Mouse (Mus musculus) megakaryocyte, adult 5-6 weeks (primary cell): Measurements from ENCODE around the gene Pias4. TPM values are rescaled to one million over a fixed set of nuclear protein-coding genes. Genes with fewer than 3 reads are reported as not detected.
A peak's percentile ranks its signal among the peaks of the same experiment; 100 is the strongest.
"Not testable (repeated sequence)": the region's sequence is repeated elsewhere in the genome, so short reads cannot be mapped to it uniquely, and the experiment has no call there.

Experiments
- ATAC-seq: 2 replicates; pipeline ENCODE4 v1.8.0; 2016; ENCODE audit warnings: mild to moderate bottlenecking, inconsistent platforms; ENCODE audit not compliant: poor library complexity, severe bottlenecking
- total RNA-seq, 2 experiments: library from RNA; stranded (forward) in 1 of 2; stranded (reverse) in 1 of 2; fragments of 153-499, 151-499 nt in 1 of 2; fragments of 221-1000, 200-1000 nt in 1 of 2; gene quantifications; 2 replicates each; pipeline versions ENCODE4 v1.2.3 to v1.2.4; 2015 to 2017

Gene Pias4
- total RNA-seq (2015) (10.1 and 13.7 TPM in 2 replicates), total RNA-seq (2017) (12.9 and 13.3 TPM in 2 replicates)

DNA sequence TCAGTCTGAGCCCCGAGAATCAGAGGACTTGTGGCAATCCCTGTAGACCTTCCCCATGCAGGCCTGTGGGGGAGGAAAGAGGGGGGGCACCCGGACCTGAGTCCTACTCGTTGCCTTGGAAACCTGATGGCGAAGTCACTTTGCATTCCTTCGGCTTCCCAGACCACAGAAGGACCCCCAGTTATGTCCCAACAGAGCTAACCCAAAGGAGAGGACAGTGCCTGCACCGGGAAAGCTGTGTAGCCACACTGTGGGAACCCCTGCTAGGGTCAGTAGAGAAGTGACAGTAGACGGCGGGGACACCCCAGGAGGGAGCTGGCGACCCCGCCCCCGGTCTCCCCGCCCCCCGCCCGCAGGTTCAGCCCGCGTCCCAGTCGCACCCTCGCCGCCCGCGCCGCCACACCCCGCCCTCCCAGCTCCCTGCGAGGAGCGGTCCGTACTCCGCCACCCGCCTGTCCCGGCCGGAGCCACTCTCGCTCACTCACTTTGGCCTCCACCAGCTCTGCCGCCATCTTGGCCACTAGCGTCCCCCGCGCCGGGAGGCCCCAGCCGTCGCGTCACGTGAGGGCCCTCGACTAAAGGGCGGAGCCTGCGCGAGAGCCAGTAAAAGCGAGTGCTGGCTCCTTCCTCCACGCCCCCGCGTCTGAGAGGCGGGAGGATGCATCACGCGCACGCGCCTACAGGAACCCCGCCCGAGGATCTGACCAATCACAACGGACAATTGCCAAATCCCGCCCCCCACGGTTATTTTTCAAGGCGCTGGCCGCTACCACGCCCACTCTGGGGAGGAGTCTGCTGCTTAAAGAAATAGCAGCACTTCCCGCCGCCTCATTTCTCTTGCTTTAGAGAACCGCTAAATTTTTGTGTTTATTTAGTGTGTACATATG, at the start of gene Pias4:
TSS of gene Pias4 (minus strand) at position 724 of the 887 bp plus-strand sequence.
- ATAC-seq: peak; percentile 96

DNA sequence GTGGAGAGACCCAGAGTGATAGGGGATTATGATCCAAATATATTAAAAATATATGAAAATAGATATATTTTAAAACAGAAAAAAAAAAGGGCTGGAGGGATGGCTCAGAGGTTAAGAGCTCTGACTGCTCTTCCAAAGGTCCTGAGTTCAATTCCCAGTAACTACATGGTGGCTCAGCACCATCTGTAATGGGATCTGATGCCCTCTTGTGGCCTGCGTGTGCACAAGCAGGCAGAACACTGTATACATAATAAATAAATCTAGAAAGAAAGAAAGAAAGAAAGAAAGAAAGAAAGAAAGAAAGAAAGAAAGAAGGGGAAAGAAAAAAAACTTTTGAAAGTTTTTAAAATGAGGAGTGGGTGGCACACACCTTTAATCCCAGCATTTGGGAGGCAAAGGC, 49.5 kb upstream of the Pias4 start:
- not testable (repeated sequence) for ATAC-seq

- ATAC-seq: no peak
Observed at GRCm38 (mm10) chr10:81216810-81217209, 49.1 kb upstream of the Pias4 start.

DNA sequence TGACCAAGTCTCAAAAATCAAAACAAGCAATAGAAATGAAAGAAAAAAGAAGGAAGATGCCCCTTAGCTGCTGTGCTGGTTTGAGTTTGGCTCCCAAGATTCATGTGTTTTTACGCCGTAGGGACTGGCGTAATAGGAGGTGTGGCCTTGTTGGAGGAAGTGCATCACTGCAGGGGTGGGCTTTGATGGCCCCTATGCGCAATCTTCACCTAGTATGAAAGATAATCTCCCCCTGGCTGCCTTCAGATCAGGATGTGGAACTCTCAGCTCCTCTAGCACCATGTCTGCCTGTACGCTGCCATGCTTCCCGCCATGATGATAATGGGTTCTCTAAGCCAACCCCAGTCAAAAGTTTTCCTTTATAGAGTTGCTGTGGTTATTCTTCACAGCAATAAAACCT, 48.5 kb upstream of the Pias4 start:
- ATAC-seq: no peak

DNA sequence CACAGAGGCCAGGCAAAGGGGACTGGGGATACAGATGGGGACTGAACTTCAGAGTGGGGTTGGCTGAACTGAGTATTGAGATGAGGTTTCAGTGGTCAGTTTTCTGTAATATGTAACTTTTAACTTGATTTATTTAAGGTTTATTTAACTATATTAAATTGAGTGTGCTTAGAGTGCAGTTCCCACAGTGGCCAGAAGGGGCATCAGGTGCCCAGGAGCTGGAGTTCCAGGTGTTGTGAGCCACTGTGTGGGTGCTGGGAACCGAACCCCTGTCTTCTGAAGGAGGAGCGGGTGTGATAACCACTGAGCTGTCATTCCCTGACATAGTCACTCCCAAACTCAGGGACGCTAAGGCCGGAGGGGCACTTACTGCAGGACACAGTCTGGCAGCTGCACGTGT, 42.4 kb upstream of the Pias4 start:
- ATAC-seq: no peak

- ATAC-seq: no peak
Observed at GRCm38 (mm10) chr10:81204137-81204536, 36.4 kb upstream of the Pias4 start.

DNA sequence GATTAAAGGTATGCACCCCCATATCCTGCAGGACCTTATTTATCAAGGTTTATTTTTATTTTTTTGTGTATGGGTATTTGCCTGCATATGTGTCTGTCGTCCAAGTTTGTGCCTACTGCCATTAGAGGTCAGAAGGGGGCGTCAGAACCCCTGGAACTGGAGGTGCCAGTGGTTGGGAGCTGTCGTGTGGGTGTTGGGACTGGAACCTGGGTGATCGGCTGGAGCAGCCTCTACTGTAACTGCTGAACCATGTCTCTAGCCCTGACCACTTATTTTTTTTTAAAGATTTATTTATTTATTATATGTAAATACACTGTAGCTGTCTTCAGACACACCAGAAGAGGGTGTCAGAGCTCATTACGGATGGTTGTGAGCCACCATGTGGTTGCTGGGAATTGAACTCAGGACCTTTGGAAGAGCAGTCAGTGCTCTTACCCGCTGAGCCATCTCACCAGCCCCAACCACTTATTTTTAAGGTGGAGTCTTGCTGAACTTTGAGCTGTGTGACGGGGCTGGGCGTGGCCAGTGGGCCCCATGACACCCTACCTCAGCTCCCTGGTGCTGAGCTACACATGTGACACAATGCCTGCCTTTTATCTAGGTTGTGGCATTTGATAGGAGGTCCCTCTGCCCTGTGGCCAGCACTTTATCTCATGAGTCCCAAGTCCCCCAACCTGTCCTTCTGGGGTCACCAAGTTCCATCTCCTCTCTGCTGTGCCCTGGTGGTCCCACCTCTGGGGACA, 35.4 kb upstream of the Pias4 start:
- ATAC-seq: no peak

GRCm38 (mm10) chr10:81201807-81202758, 34.4 kb upstream of the Pias4 start, which contains the start of gene Nmrk2:
Nmrk2 (minus strand) TSS chr10:81202051.
- no peak for ATAC-seq

- ATAC-seq: no peak
Observed at GRCm38 (mm10) chr10:81200605-81201287, 33.0 kb upstream of the Pias4 start.

- no peak for ATAC-seq
Observed at GRCm38 (mm10) chr10:81200141-81200540, 32.4 kb upstream of the Pias4 start.

DNA sequence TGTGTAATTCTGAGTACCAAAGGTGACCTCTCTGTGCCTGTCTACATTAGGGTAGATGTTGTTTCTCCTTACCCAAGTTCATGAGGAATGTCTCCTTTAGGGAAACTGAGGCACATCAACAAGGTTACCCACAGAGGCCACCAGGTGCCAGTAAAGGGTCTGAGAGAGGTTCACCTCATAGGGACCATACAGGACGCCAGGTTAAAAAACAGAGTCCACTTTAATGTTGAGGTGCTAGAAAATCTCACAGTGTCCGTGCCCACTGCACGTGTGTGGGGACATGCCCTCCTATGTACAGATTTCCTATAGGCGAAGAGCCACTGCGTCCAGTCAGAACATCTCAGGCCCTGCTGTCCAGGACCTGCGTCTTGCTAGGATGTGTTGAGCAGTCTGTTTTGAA, 31.3 kb upstream of the Pias4 start:
- ATAC-seq: no peak

- peak; percentile 88 for ATAC-seq
Observed at GRCm38 (mm10) chr10:81198230-81198629, 30.5 kb upstream of the Pias4 start.

- ATAC-seq: no peak
Observed at GRCm38 (mm10) chr10:81197305-81197704, 29.6 kb upstream of the Pias4 start.

GRCm38 (mm10) chr10:81196470-81197065, 28.8 kb upstream of the Pias4 start:
- ATAC-seq: no peak

DNA sequence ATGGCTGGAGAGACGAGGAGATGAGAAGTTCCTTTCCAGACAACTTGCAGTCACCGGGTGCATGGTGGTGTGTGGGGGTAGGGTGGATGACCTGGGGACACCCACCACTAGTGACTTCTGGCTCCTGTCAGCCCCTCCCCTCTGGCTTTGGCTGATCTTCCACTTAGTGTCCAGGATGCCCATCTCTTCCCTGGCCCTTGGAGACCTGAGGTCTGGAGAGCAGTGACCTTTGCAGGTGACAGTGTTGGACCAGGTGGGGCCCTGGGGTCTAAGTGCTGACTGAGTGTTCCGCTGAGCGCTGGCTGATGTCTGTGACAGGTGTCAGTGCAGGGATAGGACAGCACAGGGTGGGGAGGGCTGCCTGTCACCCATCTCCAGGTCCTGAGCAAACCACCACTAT, 27.6 kb upstream of the Pias4 start:
- ATAC-seq: no peak

GRCm38 (mm10) chr10:81193991-81194774, 26.5 kb upstream of the Pias4 start:
- ATAC-seq: no peak

- no peak for ATAC-seq
Observed at GRCm38 (mm10) chr10:81192968-81193501, 25.3 kb upstream of the Pias4 start.

DNA sequence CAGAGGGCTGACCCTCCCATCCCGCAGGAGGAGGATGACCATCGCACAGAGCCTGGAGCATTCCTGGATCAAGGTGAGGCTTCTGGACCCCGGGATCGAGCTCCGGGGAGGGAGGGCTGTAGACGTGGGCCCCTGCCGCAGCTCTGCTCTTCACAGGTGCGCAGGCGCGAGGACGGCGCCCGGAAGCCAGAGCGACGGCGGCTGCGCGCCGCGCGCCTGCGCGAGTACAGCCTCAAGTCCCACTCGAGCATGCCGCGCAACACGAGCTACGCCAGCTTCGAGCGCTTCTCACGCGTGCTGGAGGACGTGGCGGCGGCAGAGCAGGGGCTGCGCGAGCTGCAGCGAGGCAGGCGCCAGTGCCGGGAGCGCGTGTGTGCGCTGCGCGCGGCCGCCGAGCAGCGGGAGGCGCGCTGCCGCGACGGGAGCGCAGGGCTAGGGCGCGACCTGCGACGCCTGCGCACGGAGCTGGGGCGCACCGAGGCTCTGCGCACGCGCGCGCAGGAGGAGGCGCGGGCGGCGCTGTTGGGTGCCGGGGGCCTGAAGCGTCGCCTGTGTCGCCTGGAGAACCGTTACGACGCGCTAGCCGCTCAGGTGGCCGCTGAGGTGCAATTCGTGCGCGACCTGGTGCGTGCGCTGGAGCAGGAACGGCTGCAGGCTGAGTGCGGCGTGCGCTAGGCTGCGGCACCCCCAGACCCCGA, 24.7 kb upstream of the Pias4 start:
- peak; percentile 64 for ATAC-seq
